Mouse (Mus musculus) granulocyte monocyte progenitor cell, adult 5-6 weeks (primary cell): ENCODE results near the gene Sox10. TPM values are rescaled to one million over a fixed set of nuclear protein-coding genes. Genes with fewer than 3 reads are reported as not detected.

ENCODE experiments used
- ATAC-seq: replicated peaks from 2 replicates; pipeline ENCODE4 v1.8.0; 2016; ENCODE audit warnings: mild to moderate bottlenecking, moderate TSS enrichment, inconsistent platforms; ENCODE audit not compliant: poor library complexity, severe bottlenecking
- total RNA-seq, 2 experiments: library from RNA; stranded (forward) in 1 of 2; stranded (reverse) in 1 of 2; fragments of 200-712, 200-1000 nt in 1 of 2; fragments of >200 nt in 1 of 2; fragmentation: Nextera tagmentation in 1 of 2; gene quantifications; 2 replicates each; pipeline ENCODE4 v1.2.3; 2014 to 2017

The Sox10 gene
- total RNA-seq (2014; fragmentation: Nextera tagmentation) (not detected in 2 replicates), total RNA-seq (2017) (not detected in 2 replicates)

- no peak for ATAC-seq
These were observed at the start of gene Sox10 for GRCm38 (mm10) chr15:79165140-79165539. Sox10 (minus strand) TSS chr15:79165240.

GRCm38 (mm10) chr15:79213591-79213990 lies 48.6 kb upstream of the Sox10 start:
- ATAC-seq = no peak

- ATAC-seq = no peak
These were observed 47.9 kb upstream of the Sox10 start for GRCm38 (mm10) chr15:79212750-79213446.

- no peak for ATAC-seq
These were observed 45.3 kb upstream of the Sox10 start for GRCm38 (mm10) chr15:79210357-79210756.

- ATAC-seq = peak; percentile 99
These were observed 43.9 kb upstream of the Sox10 start for GRCm38 (mm10) chr15:79208758-79209439.

- no peak for ATAC-seq
These were observed 43.2 kb upstream of the Sox10 start for GRCm38 (mm10) chr15:79208211-79208610.

- ATAC-seq = no peak
These were observed 37.5 kb upstream of the Sox10 start for GRCm38 (mm10) chr15:79202575-79202974.

GRCm38 (mm10) chr15:79201491-79202150 lies 36.6 kb upstream of the Sox10 start:
- no peak for ATAC-seq

- ATAC-seq = no peak
These were observed 34.4 kb upstream of the Sox10 start for GRCm38 (mm10) chr15:79199390-79199976.

GRCm38 (mm10) chr15:79195492-79195891 lies 30.5 kb upstream of the Sox10 start:
- ATAC-seq = no peak

- ATAC-seq = no peak
These were observed 29.9 kb upstream of the Sox10 start for GRCm38 (mm10) chr15:79194946-79195345.

GRCm38 (mm10) chr15:79194048-79194447 lies 29.0 kb upstream of the Sox10 start:
- ATAC-seq = no peak

GRCm38 (mm10) chr15:79192885-79193845 lies 28.1 kb upstream of the Sox10 start:
- ATAC-seq = no peak

- no peak for ATAC-seq
These were observed 27.4 kb upstream of the Sox10 start for GRCm38 (mm10) chr15:79192450-79192849.

- ATAC-seq = no peak
These were observed 26.4 kb upstream of the Sox10 start for GRCm38 (mm10) chr15:79191426-79191825.

- ATAC-seq = no peak
These were observed 22.8 kb upstream of the Sox10 start for GRCm38 (mm10) chr15:79187819-79188218.

- ATAC-seq = no peak
These were observed 20.2 kb upstream of the Sox10 start for GRCm38 (mm10) chr15:79185213-79185612.

GRCm38 (mm10) chr15:79176905-79177304 lies 11.9 kb upstream of the Sox10 start:
- no peak for ATAC-seq

- no peak for ATAC-seq
These were observed 1.7 kb upstream of the Sox10 start for GRCm38 (mm10) chr15:79166712-79167111.

GRCm38 (mm10) chr15:79164251-79164650 lies 789 bp downstream of the Sox10 start:
- ATAC-seq = no peak
